Mouse (Mus musculus): Measurements from ENCODE around the gene Abcg5.
A peak's percentile ranks its signal among the peaks of the same experiment; 100 is the strongest.

Gene Abcg5

GRCm38 (mm10) chr17:84645119-84645518 lies 37.7 kb downstream of the Abcg5 start:
- no peak for DNase-seq (ENCODE audit: low read depth)

GRCm38 (mm10) chr17:84644292-84645050 lies 38.3 kb downstream of the Abcg5 start:
- DNase-seq (ENCODE audit: low read depth), result peak; percentile 34

GRCm38 (mm10) chr17:84642324-84642723 lies 40.5 kb downstream of the Abcg5 start:
- no peak for DNase-seq (ENCODE audit: low read depth)

GRCm38 (mm10) chr17:84641893-84642292 lies 40.9 kb downstream of the Abcg5 start:
- peak; percentile 28 for DNase-seq (ENCODE audit: low read depth)

- DNase-seq (ENCODE audit: low read depth), result no peak
Observed at GRCm38 (mm10) chr17:84639796-84640378, 42.9 kb downstream of the Abcg5 start.

GRCm38 (mm10) chr17:84637971-84638370 lies 44.8 kb downstream of the Abcg5 start:
- no peak for DNase-seq (ENCODE audit: low read depth)

- DNase-seq (ENCODE audit: low read depth), result no peak
Observed at GRCm38 (mm10) chr17:84636328-84636727, 46.5 kb downstream of the Abcg5 start.

GRCm38 (mm10) chr17:84633443-84633842 lies 49.4 kb downstream of the Abcg5 start:
- no peak for DNase-seq (ENCODE audit: low read depth)

- no peak for DNase-seq (ENCODE audit: low read depth)
Observed at GRCm38 (mm10) chr17:84631836-84632235, 51.0 kb downstream of the Abcg5 start.

- no peak for DNase-seq (ENCODE audit: low read depth)
Observed at GRCm38 (mm10) chr17:84628611-84629010, 54.2 kb downstream of the Abcg5 start.

- no peak for DNase-seq (ENCODE audit: low read depth)
Observed at GRCm38 (mm10) chr17:84627721-84628120, 55.1 kb downstream of the Abcg5 start.

GRCm38 (mm10) chr17:84626857-84627305 lies 55.9 kb downstream of the Abcg5 start:
- DNase-seq (ENCODE audit: low read depth), result no peak

- no peak for DNase-seq (ENCODE audit: low read depth)
Observed at GRCm38 (mm10) chr17:84626276-84626856, 56.4 kb downstream of the Abcg5 start, which contains the start of gene Dync2li1. Gene Dync2li1 (plus strand): TSS chr17:84626496.

GRCm38 (mm10) chr17:84622873-84623272 lies 59.9 kb downstream of the Abcg5 start:
- DNase-seq (ENCODE audit: low read depth), result no peak

- DNase-seq (ENCODE audit: low read depth), result no peak
Observed at GRCm38 (mm10) chr17:84622028-84622427, 60.8 kb downstream of the Abcg5 start.

- DNase-seq (ENCODE audit: low read depth), result no peak
Observed at GRCm38 (mm10) chr17:84621209-84621608, 61.6 kb downstream of the Abcg5 start.

- DNase-seq (ENCODE audit: low read depth), result no peak
Observed at GRCm38 (mm10) chr17:84620610-84621009, 62.2 kb downstream of the Abcg5 start.

GRCm38 (mm10) chr17:84620076-84620475 lies 62.7 kb downstream of the Abcg5 start:
- DNase-seq (ENCODE audit: low read depth), result no peak

GRCm38 (mm10) chr17:84619112-84619511 lies 63.7 kb downstream of the Abcg5 start:
- DNase-seq (ENCODE audit: low read depth), result no peak

GRCm38 (mm10) chr17:84617953-84618352 lies 64.9 kb downstream of the Abcg5 start:
- no peak for DNase-seq (ENCODE audit: low read depth)

GRCm38 (mm10) chr17:84616526-84617074 lies 66.2 kb downstream of the Abcg5 start:
- no peak for DNase-seq (ENCODE audit: low read depth)

GRCm38 (mm10) chr17:84615811-84616210 lies 67.0 kb downstream of the Abcg5 start:
- DNase-seq (ENCODE audit: low read depth), result no peak

- DNase-seq (ENCODE audit: low read depth), result no peak
Observed at GRCm38 (mm10) chr17:84611971-84612370, 70.8 kb downstream of the Abcg5 start.

All from 416B (cell line).